Mouse (Mus musculus) heart, adult 18-20 months (tissue): Measurements from ENCODE around the gene Mrpl51. TPM values are rescaled to one million over a fixed set of nuclear protein-coding genes. Genes with fewer than 3 reads are reported as not detected.
"Not testable (repeated sequence)": the region's sequence is repeated elsewhere in the genome, so short reads cannot be mapped to it uniquely, and the experiment has no call there.

Experiments
- DNase-seq, 2 experiments: peaks; one replicate each; pipeline ENCODE4 v3.0.0; 2021 to 2022; ENCODE audit warnings: mixed read lengths in 1 of 2
- total RNA-seq, 2 experiments: library from RNA; stranded (reverse); gene quantifications; 2 replicates each; pipeline ENCODE4 v1.2.3; 2021

The Mrpl51 gene
- total RNA-seq, 2 experiments from 2014 or later, result 316 to 366 TPM

- DNase-seq, result no peak
Measured at GRCm38 (mm10) chr6:125159773-125160557, 31.6 kb upstream of the Mrpl51 start.

GRCm38 (mm10) chr6:125160558-125160853 is 31.1 kb upstream of the Mrpl51 start:
- peak in 1 of 2 experiments; percentile 15 for DNase-seq

- peak; percentile 86 to 91 for DNase-seq
Measured at GRCm38 (mm10) chr6:125160854-125161760, 30.5 kb upstream of the Mrpl51 start.

DNA sequence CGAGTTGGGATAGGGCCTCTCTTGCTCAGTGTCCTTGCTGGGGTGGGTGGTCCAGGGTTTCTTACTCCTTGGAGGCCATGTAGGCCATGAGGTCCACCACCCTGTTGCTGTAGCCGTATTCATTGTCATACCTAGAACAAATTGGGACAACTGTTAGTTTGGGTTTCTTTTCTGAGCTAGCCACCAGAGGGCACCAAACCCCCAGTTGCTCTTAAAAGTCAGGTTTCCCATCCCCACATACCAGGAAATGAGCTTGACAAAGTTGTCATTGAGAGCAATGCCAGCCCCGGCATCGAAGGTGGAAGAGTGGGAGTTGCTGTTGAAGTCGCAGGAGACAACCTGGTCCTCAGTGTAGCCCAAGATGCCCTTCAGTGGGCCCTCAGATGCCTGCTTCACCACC is 29.6 kb upstream of the Mrpl51 start:
- DNase-seq, result peak; percentile 71 to 83

GRCm38 (mm10) chr6:125162615-125163305 is 28.8 kb upstream of the Mrpl51 start:
- DNase-seq, result not testable (repeated sequence)

GRCm38 (mm10) chr6:125163801-125164657 is 27.6 kb upstream of the Mrpl51 start:
- DNase-seq, result peak; percentile 57 to 58

GRCm38 (mm10) chr6:125164672-125165327 is 26.8 kb upstream of the Mrpl51 start:
- peak; percentile 64 to 76 for DNase-seq

GRCm38 (mm10) chr6:125165328-125165891 is 26.2 kb upstream of the Mrpl51 start:
- DNase-seq, result peak; percentile 98 to 99

DNA sequence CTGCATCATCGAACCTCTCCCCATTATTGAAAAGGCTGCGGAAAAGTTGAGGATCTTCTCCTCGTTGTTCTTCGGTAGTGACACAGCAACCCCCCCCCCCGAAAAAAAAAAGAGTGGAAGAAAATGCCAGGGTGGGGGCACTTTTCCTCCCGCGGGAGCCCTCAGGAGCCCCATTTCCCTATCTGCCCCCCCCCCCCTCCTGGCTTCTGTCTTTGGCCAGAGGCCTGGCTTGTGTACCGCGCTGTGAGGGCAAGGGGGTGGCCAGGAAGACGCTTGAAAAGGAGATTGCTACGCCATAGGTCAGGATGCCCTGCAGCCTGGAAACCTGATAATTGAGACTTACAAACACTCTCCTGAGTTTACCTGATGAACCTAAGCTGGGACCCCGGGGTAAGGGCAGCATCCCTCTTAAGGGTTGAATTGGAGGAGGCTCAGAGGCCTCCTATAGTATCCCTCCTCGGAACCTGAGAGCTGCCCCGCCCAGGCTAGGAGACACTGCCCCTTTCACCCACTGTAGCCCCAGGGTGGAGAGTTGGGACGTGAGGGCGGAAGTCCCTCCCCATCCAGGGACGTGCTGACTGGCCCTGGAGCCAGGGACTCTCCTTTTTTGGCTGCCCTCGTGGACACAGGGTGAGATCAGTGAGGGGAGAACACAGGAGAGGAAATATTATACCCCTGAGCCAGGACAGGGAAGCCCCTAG is 25.4 kb upstream of the Mrpl51 start, which contains the start of gene Gapdh:
Gapdh (minus strand) TSS at position 417 of the 701 bp plus-strand sequence.
- peak; percentile 93 to 96 for DNase-seq

- DNase-seq, result peak in 1 of 2 experiments; percentile 87
Measured at GRCm38 (mm10) chr6:125166861-125167650, 24.5 kb upstream of the Mrpl51 start.

GRCm38 (mm10) chr6:125168086-125168485 is 23.5 kb upstream of the Mrpl51 start:
- no peak for DNase-seq

GRCm38 (mm10) chr6:125170194-125170593 is 21.4 kb upstream of the Mrpl51 start:
- DNase-seq, result peak; percentile 25 to 36

DNA sequence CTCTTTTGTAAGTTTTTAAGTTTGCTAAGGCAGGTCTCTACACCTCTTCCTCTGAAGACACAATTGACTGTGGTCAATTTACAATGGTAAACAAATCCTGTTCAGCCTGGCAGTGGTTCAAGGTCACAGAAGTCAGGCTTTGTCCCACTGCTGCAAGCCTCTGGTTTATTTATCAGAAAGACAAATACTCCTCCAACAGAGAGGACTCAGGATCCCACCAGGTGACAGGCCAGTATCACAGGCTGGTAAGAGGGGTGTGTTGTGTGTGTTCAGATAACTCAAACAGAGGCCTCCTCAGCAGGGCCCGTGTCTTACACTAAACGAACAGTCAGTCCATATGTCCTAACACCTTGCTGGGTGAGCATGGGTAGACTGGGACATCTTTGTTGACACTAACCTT is 19.1 kb upstream of the Mrpl51 start:
- DNase-seq, result no peak

- no peak for DNase-seq
Measured at GRCm38 (mm10) chr6:125173256-125173655, 18.3 kb upstream of the Mrpl51 start.

DNA sequence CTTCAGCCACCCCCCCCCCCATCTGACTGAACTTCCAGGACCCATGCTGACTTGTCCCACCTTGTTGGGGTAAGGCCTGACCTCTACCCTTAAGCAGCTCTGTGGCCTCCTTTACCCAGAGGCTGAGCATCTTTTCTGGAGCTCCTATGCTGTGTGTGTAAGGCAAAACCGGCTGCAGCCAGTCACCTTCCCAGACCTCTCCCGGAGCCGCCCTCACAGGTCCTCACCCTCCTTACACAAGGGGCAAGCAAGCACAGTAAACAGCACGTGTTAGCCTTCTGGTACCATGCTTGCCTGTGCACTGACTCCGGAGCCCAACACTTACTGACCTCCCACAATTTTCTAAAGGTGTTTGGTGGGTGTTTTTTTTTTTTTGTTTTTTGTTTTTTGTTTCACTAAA is 16.1 kb upstream of the Mrpl51 start:
- DNase-seq, result no peak

- no peak for DNase-seq
Measured at GRCm38 (mm10) chr6:125179601-125180000, 12.0 kb upstream of the Mrpl51 start.

- peak; percentile 41 to 48 for DNase-seq
Measured at GRCm38 (mm10) chr6:125182133-125182532, 9.5 kb upstream of the Mrpl51 start.

DNA sequence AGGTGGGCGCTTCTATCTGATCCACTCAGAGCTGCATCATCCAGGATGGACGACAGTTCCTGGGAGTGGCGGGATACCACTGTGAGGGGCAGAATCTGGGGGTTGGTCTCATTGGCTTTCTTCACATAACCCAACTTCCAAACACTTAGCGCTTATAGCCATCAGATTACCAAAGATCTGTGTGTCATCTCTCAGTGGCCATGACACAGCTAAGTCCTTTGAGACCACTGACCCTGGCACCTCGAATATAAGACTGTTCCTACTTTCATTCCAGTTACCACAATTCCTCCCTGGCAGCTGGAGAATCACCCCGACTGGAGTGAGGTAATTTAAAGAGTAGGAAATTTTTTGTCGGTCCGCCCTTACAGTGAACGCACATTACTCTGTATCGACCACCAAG is 5.4 kb upstream of the Mrpl51 start:
- no peak for DNase-seq

- no peak for DNase-seq
Measured at GRCm38 (mm10) chr6:125190816-125191215, 785 bp upstream of the Mrpl51 start.
